Mouse (Mus musculus): ENCODE data around the gene Dnaaf5. TPM values are rescaled to one million over a fixed set of nuclear protein-coding genes. Genes with fewer than 3 reads are reported as not detected.
A peak's percentile ranks its signal among the peaks of the same experiment; 100 is the strongest.

Dnaaf5 gene
- polyA plus RNA-seq, 1 experiment from 2014 or later = 7.0 TPM

DNA sequence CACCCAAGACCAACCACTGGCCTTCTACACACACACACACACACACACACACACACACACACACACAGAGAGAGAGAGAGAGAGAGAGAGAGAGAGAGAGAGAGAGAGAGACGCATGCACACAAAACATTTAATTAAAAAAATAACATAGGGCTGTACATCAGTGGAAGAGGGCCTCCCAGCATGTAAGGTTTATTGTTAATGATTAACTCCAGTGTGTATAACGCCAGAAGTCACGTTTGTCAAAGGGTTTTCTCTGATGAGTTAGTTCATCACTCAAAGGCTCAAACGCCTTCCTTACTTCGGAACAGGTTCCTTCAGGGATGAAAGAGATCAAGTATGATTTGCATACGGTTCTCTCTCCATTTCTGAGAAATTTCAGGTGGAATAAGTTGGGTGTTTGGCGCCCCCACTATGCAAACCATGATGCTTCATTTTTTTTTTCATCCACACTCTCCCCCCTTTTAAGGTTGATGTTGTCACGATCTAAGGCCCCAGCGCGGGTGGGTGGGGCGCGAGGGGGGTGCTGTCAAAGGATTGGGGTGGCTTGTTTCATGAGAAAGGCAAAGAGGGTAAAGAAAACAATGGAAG, 21.5 kb upstream of the Dnaaf5 start:
- peak overlapping the region; percentile 54 for H3K27ac ChIP-seq

DNA sequence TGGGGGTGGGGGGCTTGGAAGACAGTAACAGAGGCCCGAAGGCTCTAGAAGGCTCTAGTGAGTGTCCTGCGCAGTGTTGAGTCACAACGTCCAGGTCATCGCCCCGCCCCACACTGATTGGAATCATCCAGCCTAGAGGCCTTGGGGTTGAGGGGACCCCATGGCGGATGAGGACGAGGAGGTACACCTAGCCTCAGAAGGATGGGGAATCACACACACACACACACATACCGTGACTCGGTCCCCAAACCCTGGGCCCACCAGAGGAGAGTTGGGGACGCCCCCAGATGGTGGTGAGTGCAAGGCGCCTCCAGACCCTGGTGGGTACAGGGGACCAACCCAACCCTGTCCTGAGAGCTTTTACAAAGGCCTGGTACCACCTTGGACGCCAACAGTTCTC, 20.9 kb upstream of the Dnaaf5 start:
- H3K4me3 ChIP-seq (replicated peaks) = peak overlapping the region; percentile 53
- H3K36me3 ChIP-seq = no peaks in the 10 kb centered on the region
- 12% methylated on average over 11 of the region's 12 CpGs for WGBS
- H3K27me3 ChIP-seq (replicated peaks) = no peaks in the 10 kb centered on the region; the same call in 1 of the 2 replicates
- H3K9ac ChIP-seq = peak overlapping the region; percentile 58; the same call in 1 of the 2 replicates
- peaks cover 10% of the 10 kb centered on the region; the same call in 1 of the 2 replicates for H3K4me1 ChIP-seq (replicated peaks)
- peak overlapping the region; percentile 22; the same call in 1 of the 2 replicates for H3K27ac ChIP-seq
- peak; percentile 79 for ATAC-seq
- H3K9me3 ChIP-seq = no peaks in the 10 kb centered on the region
- peak overlapping the region; percentile 89 for H3K4me2 ChIP-seq (replicated peaks)

More for the DNA sequence above, 21.5 kb upstream of the Dnaaf5 start:
- H3K4me1 ChIP-seq (replicated peaks) = peaks cover 10% of the 10 kb centered on the region; the same call in 1 of the 2 replicates
- H3K36me3 ChIP-seq = no peaks in the 10 kb centered on the region
- peak overlapping the region; percentile 58; the same call in 1 of the 2 replicates for H3K9ac ChIP-seq
- H3K4me3 ChIP-seq (replicated peaks) = peak overlapping the region; percentile 53
- H3K4me2 ChIP-seq (replicated peaks) = peak overlapping the region; percentile 89
- H3K9me3 ChIP-seq = no peaks in the 10 kb centered on the region
- 24% methylated on average over 12 of the region's 12 CpGs for WGBS
- no peaks in the 10 kb centered on the region; the same call in 1 of the 2 replicates for H3K27me3 ChIP-seq (replicated peaks)
- peak; percentile 75 for ATAC-seq

DNA sequence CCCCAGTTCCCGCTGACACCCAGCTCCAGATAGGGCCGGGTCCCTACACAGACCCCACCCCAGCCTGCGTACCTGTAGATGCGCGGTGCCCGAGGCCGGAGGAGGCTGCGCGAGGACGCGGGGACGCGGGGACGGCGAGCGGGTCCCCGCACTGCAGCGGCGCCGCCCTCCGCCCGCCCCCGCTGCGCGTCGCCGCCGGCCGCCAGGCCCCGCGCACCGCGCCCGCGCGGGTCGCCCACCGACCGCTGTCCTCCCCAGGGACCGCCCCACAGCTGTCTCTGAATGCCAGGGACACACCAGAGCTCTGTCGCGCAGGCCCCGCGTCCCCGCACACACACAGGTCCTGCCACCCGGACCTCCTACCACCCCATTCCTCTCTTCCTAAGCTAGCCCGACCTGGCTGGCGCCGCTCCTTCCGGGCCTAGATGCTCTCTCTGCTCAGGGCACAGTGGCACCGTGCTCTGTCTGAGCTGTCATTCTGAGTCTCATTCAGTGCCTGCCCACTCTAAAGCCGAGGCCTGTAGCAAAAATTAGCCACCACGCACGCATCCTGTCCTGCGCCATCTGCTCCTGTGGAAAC, 20.4 kb upstream of the Dnaaf5 start:
- H3K36me3 ChIP-seq = no peaks in the 10 kb centered on the region
- ATAC-seq = peak; percentile 69
- H3K4me1 ChIP-seq (replicated peaks) = peaks cover 10% of the 10 kb centered on the region; the same call in 1 of the 2 replicates
- 6% methylated on average over 30 of the region's 55 CpGs for WGBS
- peak overlapping the region; percentile 53 for H3K4me3 ChIP-seq (replicated peaks)
- H3K9me3 ChIP-seq = no peaks in the 10 kb centered on the region
- no peaks in the 10 kb centered on the region; the same call in 1 of the 2 replicates for H3K27me3 ChIP-seq (replicated peaks)
- H3K27ac ChIP-seq = no peak overlapping the region; the same call in 1 of the 2 replicates
- H3K9ac ChIP-seq = peak overlapping the region; percentile 58
- H3K4me2 ChIP-seq (replicated peaks) = peak overlapping the region; percentile 89

DNA sequence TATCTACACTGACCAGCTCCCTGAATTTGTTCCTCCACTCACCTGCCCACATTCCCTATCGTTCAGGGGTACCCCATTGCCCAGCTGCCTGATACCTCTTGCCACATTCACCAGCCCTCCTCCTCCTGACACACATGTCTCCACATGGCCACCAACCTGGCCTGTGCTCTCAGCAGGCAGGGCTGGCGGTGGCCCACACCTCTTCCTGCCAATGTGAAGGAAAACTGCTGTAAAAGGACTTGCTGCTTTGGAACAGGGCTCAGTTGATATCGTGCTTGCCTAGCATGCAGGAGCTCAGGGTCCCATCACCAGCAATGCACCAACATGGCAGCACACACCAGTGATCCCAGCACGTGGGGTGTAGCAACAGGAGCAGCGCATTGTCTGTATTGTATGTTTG, 19.7 kb upstream of the Dnaaf5 start:
- no peak overlapping the region for H3K27ac ChIP-seq
- ATAC-seq = no peak
- H3K36me3 ChIP-seq = no peaks in the 10 kb centered on the region
- no peaks in the 10 kb centered on the region for H3K9me3 ChIP-seq
- no peak overlapping the region for H3K9ac ChIP-seq
- H3K4me1 ChIP-seq (replicated peaks) = peaks cover 10% of the 10 kb centered on the region; the same call in 1 of the 2 replicates
- no peak overlapping the region for H3K4me3 ChIP-seq (replicated peaks)
- no peak overlapping the region for H3K4me2 ChIP-seq (replicated peaks)
- no peaks in the 10 kb centered on the region; the same call in 1 of the 2 replicates for H3K27me3 ChIP-seq (replicated peaks)
- WGBS = 83% methylated on average over 5 of the region's 5 CpGs

DNA sequence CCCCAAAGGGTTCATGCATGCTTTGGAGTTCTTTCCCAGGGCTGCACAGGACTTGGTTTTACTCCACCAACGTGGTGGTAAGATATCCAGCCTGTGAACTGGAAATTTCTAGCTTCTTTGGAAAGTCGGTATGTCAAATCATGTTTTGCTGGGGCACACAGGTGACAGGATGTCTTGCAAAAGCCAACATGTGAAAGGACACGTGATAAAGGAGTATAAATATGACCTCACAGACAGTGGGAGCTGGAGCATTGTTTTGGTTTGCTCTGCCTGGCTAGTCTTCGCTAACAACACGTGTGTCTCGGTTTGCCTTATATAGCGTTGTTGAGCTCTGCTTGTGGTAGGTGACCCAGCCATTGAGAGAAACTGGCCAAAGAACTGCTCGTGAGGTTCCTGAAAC, 15.5 kb upstream of the Dnaaf5 start:
- Histone ChIP-seq H3K36me3 (no peaks in the 10 kb centered on the region), H3K9ac (no peak overlapping the region), H3K9me3 (no peaks in the 10 kb centered on the region), H3K27me3 (replicated peaks) (no peaks in the 10 kb centered on the region; the same call in 1 of the 2 replicates), H3K4me1 (replicated peaks) (peaks cover 15% of the 10 kb centered on the region), H3K4me3 (replicated peaks) (no peak overlapping the region), H3K4me2 (replicated peaks) (no peak overlapping the region), H3K27ac (no peak overlapping the region)
- WGBS = 73% methylated on average over 8 of the region's 8 CpGs
- no peak for ATAC-seq

DNA sequence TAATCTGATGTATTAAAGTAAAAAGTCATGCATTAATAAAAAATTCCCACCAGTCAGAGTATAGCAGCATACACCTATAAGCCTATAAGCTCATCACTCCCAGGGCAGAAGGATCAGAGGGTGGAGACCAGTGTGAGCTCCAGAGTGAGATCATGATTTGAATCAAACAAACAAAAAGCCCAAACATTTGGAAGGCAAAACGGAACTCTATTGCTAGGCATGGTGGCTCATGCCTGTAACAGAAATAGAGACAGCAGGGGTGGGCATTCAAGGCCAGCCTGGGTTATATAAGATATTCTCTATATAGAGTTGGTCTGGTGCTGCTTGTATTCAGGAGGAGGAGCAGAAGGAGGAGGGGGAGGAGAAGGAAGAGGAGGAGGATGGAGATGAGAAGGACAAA, 13.7 kb upstream of the Dnaaf5 start:
- no peak for ATAC-seq
- Histone ChIP-seq H3K36me3 (no peaks in the 10 kb centered on the region), H3K4me3 (replicated peaks) (no peak overlapping the region), H3K9ac (no peak overlapping the region), H3K4me1 (replicated peaks) (peaks cover 11% of the 10 kb centered on the region), H3K9me3 (no peaks in the 10 kb centered on the region), H3K27ac (no peak overlapping the region), H3K27me3 (replicated peaks) (no peaks in the 10 kb centered on the region), H3K4me2 (replicated peaks) (no peak overlapping the region)
- WGBS = 45% methylated on average over 1 of the region's 1 CpGs

DNA sequence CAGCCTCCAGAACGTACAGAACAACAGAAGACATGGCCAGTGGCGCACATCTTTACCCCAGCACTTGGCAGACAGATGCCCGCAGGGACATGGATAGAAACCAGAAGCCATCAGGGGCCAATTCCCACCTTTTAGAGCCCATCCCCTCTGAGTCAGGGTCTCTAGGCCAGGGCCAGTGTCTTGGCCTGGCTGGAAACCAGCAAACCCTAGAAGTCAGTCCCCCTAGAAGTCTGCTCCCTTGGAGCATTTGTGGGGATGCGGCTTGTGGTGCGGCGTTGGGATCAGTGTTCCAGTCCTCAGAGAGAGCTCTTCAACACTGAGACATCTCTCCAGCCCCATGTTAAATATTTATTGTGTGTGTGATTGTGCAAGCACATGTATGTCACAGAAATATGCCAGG, 12.8 kb upstream of the Dnaaf5 start:
- Histone ChIP-seq H3K4me1 (replicated peaks) (peaks cover 11% of the 10 kb centered on the region), H3K9me3 (no peaks in the 10 kb centered on the region), H3K4me3 (replicated peaks) (no peak overlapping the region), H3K9ac (no peak overlapping the region), H3K36me3 (no peaks in the 10 kb centered on the region), H3K27me3 (replicated peaks) (no peaks in the 10 kb centered on the region), H3K4me2 (replicated peaks) (no peak overlapping the region), H3K27ac (no peak overlapping the region)
- 90% methylated on average over 6 of the region's 6 CpGs for WGBS
- no peak for ATAC-seq

DNA sequence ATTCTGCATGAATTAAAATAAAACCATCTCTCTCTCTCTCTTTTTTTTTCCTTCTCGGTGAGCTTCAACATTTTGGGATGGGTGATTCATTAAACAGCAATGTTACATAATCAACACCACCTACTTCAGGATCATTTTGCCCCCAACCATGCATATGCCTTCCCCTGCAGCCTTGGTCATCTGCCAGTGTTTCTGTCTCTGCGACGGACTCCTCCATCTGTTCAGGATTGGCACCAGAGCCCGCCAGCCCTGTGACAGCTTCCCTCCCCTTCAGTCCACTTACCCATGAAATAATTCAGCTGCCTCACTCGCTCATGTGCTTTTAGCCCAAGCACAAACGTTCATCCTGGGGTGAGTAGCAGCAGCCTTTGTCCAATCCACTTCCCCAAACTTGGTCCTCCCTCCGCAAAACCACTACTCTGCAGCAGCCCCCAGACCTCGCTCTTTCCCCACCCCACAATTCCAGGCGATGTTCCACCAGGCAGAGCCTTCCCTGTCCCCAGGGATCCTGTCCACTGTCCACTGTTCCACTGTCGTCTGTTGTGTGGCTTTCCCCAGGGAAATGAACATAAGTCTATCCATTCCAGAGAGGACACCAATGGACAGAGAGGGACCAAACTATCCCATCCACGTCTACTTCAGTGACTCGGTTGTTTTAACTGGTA, 11.6 kb upstream of the Dnaaf5 start:
- 46% methylated on average over 12 of the region's 12 CpGs for WGBS
- Histone ChIP-seq H3K27me3 (replicated peaks) (no peaks in the 10 kb centered on the region), H3K4me2 (replicated peaks) (peak overlapping the region; percentile 31), H3K9me3 (no peaks in the 10 kb centered on the region), H3K9ac (no peak overlapping the region), H3K4me3 (replicated peaks) (no peak overlapping the region), H3K36me3 (no peaks in the 10 kb centered on the region), H3K27ac (peak overlapping the region; percentile 48; the same call in 1 of the 2 replicates), H3K4me1 (replicated peaks) (peaks cover 11% of the 10 kb centered on the region)
- ATAC-seq = peak; percentile 37; the same call in 1 of the 2 replicates

DNA sequence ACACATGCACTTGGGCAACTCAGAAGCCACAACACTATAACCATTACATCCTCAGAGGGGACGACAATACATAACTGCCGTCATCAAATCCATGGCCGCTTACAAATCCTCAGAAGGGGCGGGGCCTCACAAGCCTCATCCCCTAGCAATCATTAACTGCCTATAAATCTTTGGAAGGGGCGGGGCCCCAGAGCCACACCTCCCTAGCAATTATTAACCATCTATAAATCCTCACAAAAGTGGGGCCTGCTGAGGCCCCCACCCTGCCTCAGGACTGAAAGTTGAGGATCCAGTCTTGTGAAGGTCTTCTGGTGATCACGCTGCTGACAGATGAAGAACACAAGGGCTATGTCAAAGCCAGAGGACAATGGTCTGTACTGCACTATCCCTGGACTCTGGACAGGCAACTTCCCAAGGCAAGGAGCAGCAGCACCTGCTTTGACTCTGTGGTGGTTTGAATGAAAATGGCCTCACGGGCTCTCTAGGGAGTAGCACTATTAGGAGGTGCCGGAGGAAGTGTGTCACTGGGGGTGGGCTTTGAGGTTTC, 11.0 kb upstream of the Dnaaf5 start:
- Histone ChIP-seq H3K9ac (no peak overlapping the region), H3K4me1 (replicated peaks) (peaks cover 11% of the 10 kb centered on the region), H3K4me3 (replicated peaks) (no peak overlapping the region), H3K27ac (peak overlapping the region; percentile 48), H3K9me3 (no peaks in the 10 kb centered on the region), H3K4me2 (replicated peaks) (peak overlapping the region; percentile 31), H3K36me3 (no peaks in the 10 kb centered on the region), H3K27me3 (replicated peaks) (no peaks in the 10 kb centered on the region)
- ATAC-seq = peak; percentile 83
- 66% methylated on average over 8 of the region's 8 CpGs for WGBS

DNA sequence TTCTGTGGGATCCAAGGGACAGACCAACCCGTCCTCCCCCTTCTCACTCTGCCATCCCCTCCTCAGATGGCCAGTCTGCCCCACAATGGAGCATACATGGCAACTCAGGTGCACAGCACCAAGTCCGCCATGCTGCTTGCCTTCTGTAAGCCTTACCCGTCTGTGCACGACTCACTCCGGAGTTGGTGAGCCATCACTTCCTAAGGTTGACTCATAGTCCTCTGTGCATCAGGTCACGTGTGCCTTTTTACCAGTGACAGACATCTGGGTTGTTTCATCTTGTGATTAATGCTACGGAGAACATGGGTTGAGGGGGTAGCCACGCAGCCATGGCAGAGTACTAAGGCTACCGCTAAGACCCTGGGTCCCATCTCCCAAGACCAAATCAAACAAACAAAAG, 9.4 kb upstream of the Dnaaf5 start:
- H3K27ac ChIP-seq = no peak overlapping the region
- H3K9ac ChIP-seq = no peak overlapping the region
- H3K4me2 ChIP-seq (replicated peaks) = no peak overlapping the region
- no peak overlapping the region for H3K4me3 ChIP-seq (replicated peaks)
- peaks cover 11% of the 10 kb centered on the region for H3K4me1 ChIP-seq (replicated peaks)
- WGBS = 79% methylated on average over 9 of the region's 9 CpGs
- H3K36me3 ChIP-seq = no peaks in the 10 kb centered on the region
- no peak for ATAC-seq
- H3K27me3 ChIP-seq (replicated peaks) = no peaks in the 10 kb centered on the region
- H3K9me3 ChIP-seq = no peaks in the 10 kb centered on the region

DNA sequence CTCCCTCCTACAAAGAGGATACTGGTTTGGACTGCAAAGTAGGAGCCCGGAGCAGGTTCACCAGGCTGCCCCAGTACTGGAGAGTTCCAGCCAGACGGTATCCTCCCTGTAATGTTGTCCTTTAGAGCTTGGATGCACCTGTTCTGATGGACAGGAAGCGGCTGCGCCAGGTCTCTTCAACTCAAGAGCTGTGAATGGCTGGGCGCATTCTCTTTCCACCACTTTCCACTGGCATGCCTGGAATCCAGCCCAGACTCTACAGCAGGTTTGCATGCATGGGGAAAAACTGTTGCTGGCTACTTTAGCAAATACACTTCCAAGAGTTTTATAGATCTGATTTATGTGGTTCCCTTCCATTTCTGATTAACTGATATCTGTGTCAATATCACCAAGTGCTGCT, 8.7 kb upstream of the Dnaaf5 start:
- Histone ChIP-seq H3K36me3 (no peaks in the 10 kb centered on the region), H3K9ac (no peak overlapping the region), H3K4me1 (replicated peaks) (peaks cover 11% of the 10 kb centered on the region), H3K27ac (no peak overlapping the region), H3K4me3 (replicated peaks) (no peak overlapping the region), H3K27me3 (replicated peaks) (no peaks in the 10 kb centered on the region), H3K4me2 (replicated peaks) (no peak overlapping the region), H3K9me3 (no peaks in the 10 kb centered on the region)
- no peak for ATAC-seq
- WGBS = 59% methylated on average over 5 of the region's 5 CpGs

DNA sequence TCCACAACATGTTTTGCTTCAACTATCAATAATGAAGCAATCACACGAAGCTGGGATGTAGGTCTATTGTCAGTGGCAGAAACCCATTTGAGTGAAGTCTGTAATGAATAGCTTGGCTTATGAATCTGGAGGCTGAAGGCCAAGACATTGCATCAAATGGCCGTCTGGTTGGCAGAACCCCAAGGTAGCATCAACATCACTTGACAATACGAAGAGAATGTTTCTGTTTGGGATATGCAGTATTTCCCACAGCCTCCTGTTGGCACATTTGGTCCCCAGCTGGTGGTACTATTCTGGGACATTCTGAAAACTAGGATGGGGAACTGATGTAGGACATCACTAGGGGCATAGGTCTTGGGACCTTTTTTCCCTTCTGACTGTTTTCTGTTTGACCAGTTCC, 6.1 kb upstream of the Dnaaf5 start:
- no peaks in the 10 kb centered on the region for H3K36me3 ChIP-seq
- no peak for ATAC-seq
- 79% methylated on average over 3 of the region's 3 CpGs for WGBS
- H3K9me3 ChIP-seq = no peaks in the 10 kb centered on the region
- no peak overlapping the region for H3K4me2 ChIP-seq (replicated peaks)
- peaks cover 4% of the 10 kb centered on the region; the same call in 1 of the 2 replicates for H3K4me1 ChIP-seq (replicated peaks)
- H3K9ac ChIP-seq = no peak overlapping the region
- H3K27ac ChIP-seq = no peak overlapping the region
- no peaks in the 10 kb centered on the region for H3K27me3 ChIP-seq (replicated peaks)
- H3K4me3 ChIP-seq (replicated peaks) = no peak overlapping the region
